Mouse (Mus musculus) midbrain, embryonic 14.5 days (tissue): ENCODE data around the gene Ldhal6b. TPM values are rescaled to one million over a fixed set of nuclear protein-coding genes. Genes with fewer than 3 reads are reported as not detected.

Experiments
- ATAC-seq: fragments of 200-750 bp; cut with Nextera tagmentation; 2 replicates; pipeline ENCODE4 v1.8.0; 2017; ENCODE audit warnings: moderate number of reproducible peaks, moderate library complexity; ENCODE audit not compliant: low FRiP score, low TSS enrichment
- DNase-seq: peaks from one replicate; pipeline ENCODE4 v3.0.0-alpha.2; 2015
- H3K27ac ChIP-seq: fragments of 300-500 bp; sonication (generic); replicated peaks from 2 replicates; pipeline ENCODE4 v1.5.1; 2014; ENCODE audit warnings: mild to moderate bottlenecking, low read depth, low read length, moderate library complexity
- H3K27me3 ChIP-seq: fragments of 300-500 bp; sonication (generic); 2 replicates; pipeline ENCODE4 v1.6.1; 2014; ENCODE audit warnings: low read length, control low read depth, mixed read lengths; ENCODE audit not compliant: control insufficient read depth, insufficient read depth
- H3K36me3 ChIP-seq: fragments of 300-500 bp; sonication (generic); 2 replicates; pipeline ENCODE4 v1.6.1; 2014; ENCODE audit warnings: low read length, control low read depth; ENCODE audit not compliant: control insufficient read depth, insufficient read depth
- H3K4me1 ChIP-seq: fragments of 300-500 bp; sonication (generic); 2 replicates; pipeline ENCODE4 v1.6.1; 2014; ENCODE audit warnings: mild to moderate bottlenecking, antibody characterized with exemption, low read length, control low read depth; ENCODE audit not compliant: control insufficient read depth, insufficient read depth
- H3K4me2 ChIP-seq: fragments of 300-500 bp; sonication (generic); 2 replicates; pipeline ENCODE4 v1.6.1; 2014; ENCODE audit warnings: mild to moderate bottlenecking, low read length, moderate library complexity
- H3K4me3 ChIP-seq: fragments of 300-500 bp; sonication (generic); replicated peaks from 2 replicates; pipeline ENCODE4 v1.5.1; 2014; ENCODE audit warnings: low read depth, low read length
- H3K9ac ChIP-seq: fragments of 300-500 bp; sonication (generic); replicated peaks from 2 replicates; pipeline ENCODE4 v1.6.1; 2014; ENCODE audit warnings: mild to moderate bottlenecking, low read length, moderate library complexity
- H3K9me3 ChIP-seq: fragments of 300-500 bp; sonication (generic); 2 replicates; pipeline ENCODE4 v1.6.1; 2016; ENCODE audit warnings: low read length, control low read depth, mixed read lengths; ENCODE audit not compliant: control insufficient read depth
- WGBS: fragments of 180-500 bp; shearing (Covaris S2); extraction: QIAGEN DNeasy Blood & Tissue Kit; methylation state at CpG from one replicate; pipeline ENCODE4 v1.1.7; 2014; 5-methylcytosine and 5-hydroxymethylcytosine counted together
- polyA plus RNA-seq: library from polyadenylated mRNA; unstranded; fragments of >200 nt; fragmentation: Nextera tagmentation; extraction: Ambion mirVana; gene quantifications from 2 replicates; pipeline ENCODE4 v1.2.1, GENCODE M21; 2014

Gene Ldhal6b
- polyA plus RNA-seq, 1 experiment from 2014 or later: not detected

GRCm38 (mm10) chr17:5414041-5414440 lies 4.5 kb downstream of the Ldhal6b start:
- Histone ChIP-seq H3K9ac (no peak overlapping the region), H3K4me2 (no peak overlapping the region), H3K36me3 (peaks cover 20% of the 10 kb centered on the region), H3K9me3 (no peaks in the 10 kb centered on the region), H3K4me3 (no peak overlapping the region), H3K27me3 (no peaks in the 10 kb centered on the region), H3K27ac (no peak overlapping the region), H3K4me1 (no peaks in the 10 kb centered on the region)
- 94% methylated on average over 3 of the region's 3 CpGs for WGBS
- ATAC-seq (no peak), DNase-seq (no peak)

GRCm38 (mm10) chr17:5413350-5413749 lies 5.2 kb downstream of the Ldhal6b start:
- ATAC-seq (no peak), DNase-seq (no peak)
- H3K27ac ChIP-seq: no peak overlapping the region
- H3K36me3 ChIP-seq: peaks cover 17% of the 10 kb centered on the region
- no peaks in the 10 kb centered on the region for H3K4me1 ChIP-seq
- H3K27me3 ChIP-seq: no peaks in the 10 kb centered on the region
- H3K9me3 ChIP-seq: no peaks in the 10 kb centered on the region
- H3K4me3 ChIP-seq: no peak overlapping the region
- WGBS: 91% methylated on average over 13 of the region's 13 CpGs
- H3K4me2 ChIP-seq: no peak overlapping the region
- H3K9ac ChIP-seq: no peak overlapping the region

GRCm38 (mm10) chr17:5412740-5413139 lies 5.8 kb downstream of the Ldhal6b start:
- peaks cover 11% of the 10 kb centered on the region for H3K36me3 ChIP-seq
- no peak overlapping the region for H3K9ac ChIP-seq
- H3K4me2 ChIP-seq: no peak overlapping the region
- no peak overlapping the region for H3K4me3 ChIP-seq
- no peak overlapping the region for H3K27ac ChIP-seq
- H3K27me3 ChIP-seq: no peaks in the 10 kb centered on the region
- no peaks in the 10 kb centered on the region for H3K9me3 ChIP-seq
- ATAC-seq (no peak), DNase-seq (no peak)
- 95% methylated on average over 7 of the region's 7 CpGs for WGBS
- H3K4me1 ChIP-seq: no peaks in the 10 kb centered on the region

GRCm38 (mm10) chr17:5412301-5412700 lies 6.3 kb downstream of the Ldhal6b start:
- ATAC-seq (no peak), DNase-seq (no peak)
- WGBS: 96% methylated on average over 8 of the region's 8 CpGs
- Histone ChIP-seq H3K4me2 (no peak overlapping the region), H3K4me1 (no peaks in the 10 kb centered on the region), H3K27ac (no peak overlapping the region), H3K9ac (no peak overlapping the region), H3K27me3 (no peaks in the 10 kb centered on the region), H3K9me3 (no peaks in the 10 kb centered on the region), H3K36me3 (peaks cover 11% of the 10 kb centered on the region; the same call in 1 of the 2 replicates), H3K4me3 (no peak overlapping the region)

- H3K27me3 ChIP-seq: no peaks in the 10 kb centered on the region
- no peak overlapping the region for H3K4me2 ChIP-seq
- no peak overlapping the region for H3K27ac ChIP-seq
- H3K36me3 ChIP-seq: peaks cover 11% of the 10 kb centered on the region; the same call in 1 of the 2 replicates
- no peaks in the 10 kb centered on the region for H3K4me1 ChIP-seq
- WGBS: 95% methylated on average over 17 of the region's 17 CpGs
- ATAC-seq: no peak
- no peaks in the 10 kb centered on the region for H3K9me3 ChIP-seq
- no peak overlapping the region for H3K4me3 ChIP-seq
- no peak overlapping the region for H3K9ac ChIP-seq
- no peak for DNase-seq
Observed at GRCm38 (mm10) chr17:5411205-5411604, 7.4 kb downstream of the Ldhal6b start.

DNA sequence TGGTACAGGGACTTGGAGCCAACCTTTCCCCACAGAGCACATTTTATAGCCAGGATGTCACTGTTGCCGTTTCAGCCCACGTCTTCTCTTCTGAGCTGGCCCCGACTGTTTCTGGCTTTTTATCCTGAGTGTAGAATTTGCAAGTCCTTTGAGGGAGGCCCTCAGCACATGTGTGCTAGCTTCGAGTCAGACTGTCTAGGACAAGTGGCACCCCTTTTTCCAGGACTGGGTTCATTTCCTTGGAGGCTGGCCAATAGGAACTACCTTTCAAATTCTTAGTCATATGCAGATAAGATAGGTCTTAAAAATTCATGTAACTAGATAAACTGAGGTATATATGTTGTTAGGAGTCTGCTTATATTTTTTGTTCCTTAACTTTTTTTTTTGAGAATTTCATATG lies 8.2 kb downstream of the Ldhal6b start:
- WGBS: 92% methylated on average over 4 of the region's 4 CpGs
- H3K27me3 ChIP-seq: no peaks in the 10 kb centered on the region
- no peaks in the 10 kb centered on the region for H3K9me3 ChIP-seq
- DNase-seq: no peak
- H3K4me1 ChIP-seq: no peaks in the 10 kb centered on the region
- peaks cover 11% of the 10 kb centered on the region; the same call in 1 of the 2 replicates for H3K36me3 ChIP-seq
- H3K4me3 ChIP-seq: no peak overlapping the region
- no peak overlapping the region for H3K4me2 ChIP-seq
- no peak for ATAC-seq
- H3K9ac ChIP-seq: no peak overlapping the region
- no peak overlapping the region for H3K27ac ChIP-seq

GRCm38 (mm10) chr17:5407030-5407429 lies 11.5 kb downstream of the Ldhal6b start:
- H3K4me3 ChIP-seq: no peak overlapping the region
- no peaks in the 10 kb centered on the region for H3K9me3 ChIP-seq
- H3K4me2 ChIP-seq: no peak overlapping the region
- H3K4me1 ChIP-seq: no peaks in the 10 kb centered on the region
- H3K27ac ChIP-seq: no peak overlapping the region
- H3K27me3 ChIP-seq: 0 out of 2 replicates have a peak, but pooled peaks cover 7% of the 10 kb centered on the region
- 56% methylated on average over 6 of the region's 6 CpGs for WGBS
- peaks cover 8% of the 10 kb centered on the region; the same call in 1 of the 2 replicates for H3K36me3 ChIP-seq
- no peak for ATAC-seq
- DNase-seq: no peak
- no peak overlapping the region for H3K9ac ChIP-seq

GRCm38 (mm10) chr17:5406566-5406965 lies 12.0 kb downstream of the Ldhal6b start:
- peak; percentile 36 for DNase-seq
- Histone ChIP-seq H3K4me1 (no peaks in the 10 kb centered on the region), H3K36me3 (peaks cover 8% of the 10 kb centered on the region; the same call in 1 of the 2 replicates), H3K4me2 (no peak overlapping the region), H3K9me3 (no peaks in the 10 kb centered on the region), H3K4me3 (no peak overlapping the region), H3K9ac (no peak overlapping the region), H3K27ac (0 out of 2 replicates have a peak overlapping the region, but pooled peaks have one; percentile 6), H3K27me3 (0 out of 2 replicates have a peak, but pooled peaks cover 7% of the 10 kb centered on the region)
- 40% methylated on average over 10 of the region's 10 CpGs for WGBS
- ATAC-seq: no peak

GRCm38 (mm10) chr17:5403885-5404284 lies 14.7 kb downstream of the Ldhal6b start:
- DNase-seq: no peak
- H3K4me2 ChIP-seq: no peak overlapping the region
- no peaks in the 10 kb centered on the region for H3K9me3 ChIP-seq
- no peak overlapping the region for H3K27ac ChIP-seq
- WGBS: 85% methylated on average over 6 of the region's 6 CpGs
- H3K4me1 ChIP-seq: no peaks in the 10 kb centered on the region
- no peak for ATAC-seq
- H3K4me3 ChIP-seq: no peak overlapping the region
- no peak overlapping the region for H3K9ac ChIP-seq
- H3K36me3 ChIP-seq: no peaks in the 10 kb centered on the region
- H3K27me3 ChIP-seq: peaks cover 7% of the 10 kb centered on the region; the same call in 1 of the 2 replicates
